ENCODE assay signal across 21 mouse cellular contexts in the genomic region with DNA sequence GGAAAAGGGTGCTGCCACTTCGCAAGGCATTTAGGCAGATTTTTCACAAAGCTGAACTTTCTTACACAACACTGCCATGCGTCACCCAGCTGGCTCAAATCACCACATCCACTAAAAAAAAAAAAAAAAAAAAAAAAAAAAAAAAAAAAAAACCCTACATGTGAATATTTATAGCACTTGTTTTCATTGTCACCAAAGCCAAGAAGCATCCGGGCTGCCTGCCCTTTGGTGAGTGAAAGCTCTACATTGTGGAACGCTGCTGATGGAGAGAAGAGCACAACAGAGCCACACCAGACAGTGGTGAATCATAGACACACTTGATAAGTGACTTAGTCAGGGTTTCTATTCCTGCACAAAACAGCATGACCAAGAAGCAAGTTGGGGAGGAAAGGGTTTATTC. TPM values are rescaled to one million over a fixed set of nuclear protein-coding genes. Genes with fewer than 3 reads are reported as not detected.
A peak's percentile ranks its signal among the peaks of the same experiment; 100 is the strongest.
DNase-seq lines count a peak whose midpoint lies in the region.
"Had no signal": no experiment of that assay in that cellular context is flagged by ENCODE, and none has a peak within 500 bp of the region (broad histone marks: within the 10 kb centered on the region; RNA-seq: fewer than 3 reads in every experiment).

No protein-coding gene starts in this region.

- peak; percentile 49 for DNase-seq in heart, adult 11 months
- DNase-seq in heart, embryonic 10.5 days (ENCODE audit: low spot score), result no peak
- peak; percentile 11 to 50 for DNase-seq in layer of hippocampus, adult 18-20 months (ENCODE audit: low spot score in 2 of 2)
- no peak for DNase-seq in layer of hippocampus, postnatal 25 days (ENCODE audit: extremely low spot score in 1 of 2, low spot score in 1 of 2)
- peak; percentile 2 for DNase-seq in lung, postnatal 10 days
- no peak for DNase-seq in lung, postnatal 14 days
- no peak for DNase-seq in cerebellum, adult 18-20 months
- DNase-seq: adrenal gland, adult 2 months; adrenal gland, postnatal 36 days; cerebellum, adult 11 months; cerebellum, adult 9-10 months; cerebellum, postnatal 25 days; gastrocnemius, postnatal 10 days had no signal

- H3K27ac ChIP-seq in heart, embryonic 10.5 days, result no peak overlapping the region
- H3K27ac ChIP-seq: embryonic facial prominence, embryonic 12.5 days; forebrain, embryonic 12.5 days; heart, adult 2 months; heart, embryonic 13.5 days; hindbrain, embryonic 10.5 days; hindbrain, embryonic 14.5 days had no signal

- H3K9me3 ChIP-seq in heart, embryonic 10.5 days, result no peaks in the 10 kb centered on the region
- H3K9me3 ChIP-seq: embryonic facial prominence, embryonic 12.5 days; forebrain, embryonic 12.5 days; heart, embryonic 13.5 days; hindbrain, embryonic 10.5 days had no signal

- H3K36me3 ChIP-seq in heart, embryonic 10.5 days, result no peaks in the 10 kb centered on the region
- H3K36me3 ChIP-seq: embryonic facial prominence, embryonic 12.5 days; forebrain, embryonic 12.5 days; heart, embryonic 13.5 days; hindbrain, embryonic 10.5 days had no signal

- H3K4me3 ChIP-seq in heart, embryonic 10.5 days, result no peak overlapping the region
- H3K4me3 ChIP-seq: embryonic facial prominence, embryonic 12.5 days; forebrain, embryonic 12.5 days; heart, adult 2 months; heart, embryonic 13.5 days; hindbrain, embryonic 10.5 days had no signal

- H3K4me1 ChIP-seq in heart, embryonic 10.5 days, result no peaks in the 10 kb centered on the region
- H3K4me1 ChIP-seq: embryonic facial prominence, embryonic 12.5 days; forebrain, embryonic 12.5 days; heart, embryonic 13.5 days had no signal

- WGBS in heart, embryonic 10.5 days, result 80% methylated on average over 4 of the region's 4 CpGs

- no peaks in the 10 kb centered on the region for H3K27me3 ChIP-seq in heart, embryonic 10.5 days (ENCODE audit: insufficient read depth, poor library complexity, severe bottlenecking)
- H3K27me3 ChIP-seq: embryonic facial prominence, embryonic 12.5 days; heart, embryonic 13.5 days had no signal

RNA-seq across cellular contexts. Expression of a gene that starts 17.6 kb away (rescaled TPM):
- polyA plus RNA-seq in heart, embryonic 10.5 days (2016; fragmentation: Nextera tagmentation; extraction: Ambion mirVana), result 0.09 and 0.25 TPM in 2 replicates
- 10 to 100 TPM in 1 of 2 experiments, 1 to 10 TPM in 1; 4.2 to 10.4 TPM for total RNA-seq in layer of hippocampus, adult 18-20 months (2021)
- total RNA-seq in layer of hippocampus, postnatal 25 days (2021), result 1 to 10 TPM; 4.3 to 5.1 TPM
- total RNA-seq: CH12.LX had no signal
- polyA plus RNA-seq: activated CD4-positive, CD25-positive, alpha-beta regulatory T cell, adult 4 months; adrenal gland, adult 2 months had no signal

RNA-seq across cellular contexts. Expression of a gene that starts 33.7 kb away (rescaled TPM):
- 36.9 and 59.4 TPM in 2 replicates for polyA plus RNA-seq in heart, embryonic 10.5 days (2016; fragmentation: Nextera tagmentation; extraction: Ambion mirVana)
- 10 to 100 TPM; 45.1 to 47.3 TPM for total RNA-seq in layer of hippocampus, adult 18-20 months (2021)
- total RNA-seq in layer of hippocampus, postnatal 25 days (2021), result 10 to 100 TPM; 42.6 to 45.1 TPM

Comparison
In these comparisons a context has a peak if more than half of its experiments do, and no peak if none do; other contexts are left out.
1. DNase-seq: peak in heart, adult 11 months (single experiment), layer of hippocampus, adult 18-20 months (2 of 2) and lung, postnatal 10 days (single experiment); none in heart, embryonic 10.5 days (single experiment), layer of hippocampus, postnatal 25 days (0 of 2), lung, postnatal 14 days (single experiment) and cerebellum, adult 18-20 months (0 of 2).